Mouse (Mus musculus) testis, postnatal 14 days (tissue): Measurements from ENCODE around the gene Ptrhd1.
"Not testable (repeated sequence)": the region's sequence is repeated elsewhere in the genome, so short reads cannot be mapped to it uniquely, and the experiment has no call there.

Source experiments
- DNase-seq: peaks from one replicate; pipeline ENCODE4 v3.0.0; 2021; ENCODE audit warnings: low spot score

Gene Ptrhd1

DNA sequence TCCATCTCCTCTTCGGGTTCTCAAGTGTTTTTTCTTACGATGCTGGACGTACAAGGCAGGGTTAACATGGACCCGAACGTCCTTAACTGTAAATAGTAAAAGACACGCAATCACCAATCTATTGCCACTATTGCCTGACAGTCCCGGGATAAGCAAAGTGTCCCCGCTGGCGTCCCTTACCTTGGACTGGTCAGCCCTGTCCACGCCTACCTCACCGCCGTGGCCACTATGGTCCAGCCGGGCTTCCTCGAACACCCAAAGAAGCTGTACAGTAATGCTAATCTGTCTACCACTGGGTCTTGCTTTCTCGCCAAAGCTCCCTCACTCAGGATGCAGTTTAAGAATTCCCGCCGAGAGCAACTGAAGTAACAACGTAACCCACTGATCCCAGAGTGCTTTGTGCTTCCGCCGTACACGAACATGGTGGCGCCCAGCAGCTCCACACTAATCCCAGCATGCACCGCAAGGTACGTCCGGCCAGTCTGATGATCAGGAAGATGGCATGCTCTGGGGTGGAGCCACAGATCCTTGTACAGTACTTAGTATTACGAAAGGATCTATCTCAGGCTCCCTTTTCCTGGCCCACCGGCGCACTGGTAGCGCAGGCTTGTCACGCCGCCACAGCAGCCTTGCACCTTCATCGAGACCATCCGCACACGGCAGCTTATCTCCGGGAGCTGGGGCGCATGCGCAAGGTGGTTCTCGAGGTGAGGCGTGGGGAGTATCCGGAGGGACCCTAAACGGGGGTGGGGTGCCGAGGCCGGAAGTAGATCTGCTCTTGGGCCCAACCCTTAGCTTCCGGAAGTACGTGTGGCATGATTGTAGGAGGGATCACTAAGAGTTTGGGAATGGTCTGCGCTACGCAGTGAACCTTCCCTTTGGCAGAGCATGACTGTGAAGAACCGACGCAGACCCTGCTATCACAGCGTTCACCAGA, at the start of gene Ptrhd1, which contains the start of gene Cenpo:
Gene Ptrhd1, plus strand, starts transcription at position 456 of the 937 bp plus-strand sequence.
Gene Cenpo, minus strand, starts transcription at position 723 of the 937 bp plus-strand sequence.
- peak; percentile 93 for DNase-seq

DNA sequence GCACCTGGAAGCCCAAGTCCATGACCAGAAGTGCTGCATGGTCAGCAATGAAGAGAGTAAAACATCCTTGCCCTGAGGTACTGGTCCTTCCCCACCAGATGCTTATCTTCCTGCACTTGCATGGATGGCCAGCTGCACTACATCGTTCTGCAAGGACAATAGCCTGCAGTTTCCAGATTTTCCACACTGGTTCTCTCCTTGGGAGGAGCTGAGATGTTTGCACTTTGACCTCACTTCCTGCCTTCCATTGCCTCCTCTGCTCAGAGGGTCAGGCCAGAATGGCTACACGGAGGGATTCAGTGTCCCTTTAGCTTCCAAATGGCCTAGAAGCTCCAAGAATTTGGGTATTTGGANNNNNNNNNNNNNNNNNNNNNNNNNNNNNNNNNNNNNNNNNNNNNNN, 49.2 kb upstream of the Ptrhd1 start:
- no peak for DNase-seq

DNA sequence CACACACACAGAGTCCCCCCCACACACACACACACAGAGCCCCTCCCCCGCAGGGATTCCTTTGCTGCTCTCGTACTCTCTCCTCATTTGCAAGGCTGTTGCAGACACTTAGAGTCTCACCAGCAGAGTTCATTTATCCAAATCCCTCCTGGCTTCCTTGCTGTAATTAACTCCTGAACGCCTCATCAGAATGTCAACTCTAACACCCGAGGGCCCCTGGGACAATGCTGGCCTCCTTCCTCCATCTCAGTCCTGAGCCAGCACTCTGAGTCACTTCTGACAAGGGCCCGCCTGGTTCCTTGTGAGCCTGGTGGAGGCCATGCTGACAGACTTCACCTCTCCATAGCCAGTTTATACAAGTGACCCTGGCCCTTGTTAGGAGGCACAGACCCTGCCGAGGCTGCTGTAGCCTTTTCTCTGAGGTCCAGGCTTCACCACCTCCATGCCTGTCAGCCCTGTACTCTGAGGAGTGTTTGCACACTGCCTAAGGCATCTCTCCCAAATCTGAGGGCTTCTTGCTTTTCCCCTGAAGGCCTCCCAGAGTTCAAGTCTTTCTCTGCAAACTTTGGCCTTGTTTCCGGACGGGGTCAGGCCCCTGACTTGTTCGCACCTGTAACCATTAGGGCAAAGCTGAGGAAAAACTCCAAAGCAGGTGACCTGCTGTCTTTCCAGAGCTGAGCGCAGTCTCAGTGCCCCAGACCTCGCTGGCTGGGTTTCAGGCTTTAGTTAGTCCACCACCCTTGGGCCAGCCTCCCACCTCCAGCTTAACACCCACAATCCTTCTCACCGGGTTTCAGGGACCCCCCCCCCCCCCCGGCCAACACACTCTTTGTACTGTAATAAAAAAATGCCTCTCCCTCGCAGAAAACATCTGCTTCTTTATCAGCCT, 45.4 kb upstream of the Ptrhd1 start:
- DNase-seq = peak; percentile 41

DNA sequence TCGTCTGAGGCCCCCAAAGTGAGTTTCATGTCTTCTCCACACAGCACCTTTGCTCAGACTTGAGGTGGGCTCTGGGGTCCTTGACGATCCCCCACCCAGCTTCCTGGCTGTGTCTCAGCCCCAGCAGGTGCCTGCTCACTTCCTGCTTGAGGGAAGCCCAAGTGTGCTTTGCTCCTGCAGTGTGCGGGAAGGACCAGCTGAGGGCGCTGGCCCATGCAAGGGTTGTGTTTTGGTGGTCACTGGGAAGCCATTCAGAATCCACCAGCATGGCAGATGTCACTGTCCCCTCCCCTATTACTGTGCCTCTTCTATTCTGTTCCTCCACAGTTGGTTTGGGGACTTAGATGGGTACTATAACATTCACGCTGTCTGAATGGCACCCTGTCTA, 44.8 kb upstream of the Ptrhd1 start:
- DNase-seq = no peak

DNA sequence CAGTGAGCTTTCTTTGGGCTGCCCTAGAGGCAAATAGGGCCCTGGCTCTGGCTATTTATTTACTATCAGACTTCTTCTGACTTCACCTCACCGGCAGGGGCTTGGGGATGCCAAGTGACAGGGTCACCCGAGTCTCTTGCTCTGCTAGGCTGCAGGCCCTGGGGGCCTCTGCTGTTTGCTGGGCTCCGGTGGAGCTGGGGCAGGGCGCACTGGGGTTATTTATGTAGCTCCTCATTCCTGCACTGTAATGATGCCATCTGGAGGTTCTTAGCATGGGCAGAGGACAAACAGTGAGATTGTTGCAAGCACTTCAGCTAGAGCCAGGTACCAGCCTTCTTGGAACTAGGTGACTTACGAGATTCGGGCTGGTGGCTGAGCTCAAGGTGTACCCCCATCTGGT, 41.3 kb upstream of the Ptrhd1 start:
- DNase-seq = no peak

DNA sequence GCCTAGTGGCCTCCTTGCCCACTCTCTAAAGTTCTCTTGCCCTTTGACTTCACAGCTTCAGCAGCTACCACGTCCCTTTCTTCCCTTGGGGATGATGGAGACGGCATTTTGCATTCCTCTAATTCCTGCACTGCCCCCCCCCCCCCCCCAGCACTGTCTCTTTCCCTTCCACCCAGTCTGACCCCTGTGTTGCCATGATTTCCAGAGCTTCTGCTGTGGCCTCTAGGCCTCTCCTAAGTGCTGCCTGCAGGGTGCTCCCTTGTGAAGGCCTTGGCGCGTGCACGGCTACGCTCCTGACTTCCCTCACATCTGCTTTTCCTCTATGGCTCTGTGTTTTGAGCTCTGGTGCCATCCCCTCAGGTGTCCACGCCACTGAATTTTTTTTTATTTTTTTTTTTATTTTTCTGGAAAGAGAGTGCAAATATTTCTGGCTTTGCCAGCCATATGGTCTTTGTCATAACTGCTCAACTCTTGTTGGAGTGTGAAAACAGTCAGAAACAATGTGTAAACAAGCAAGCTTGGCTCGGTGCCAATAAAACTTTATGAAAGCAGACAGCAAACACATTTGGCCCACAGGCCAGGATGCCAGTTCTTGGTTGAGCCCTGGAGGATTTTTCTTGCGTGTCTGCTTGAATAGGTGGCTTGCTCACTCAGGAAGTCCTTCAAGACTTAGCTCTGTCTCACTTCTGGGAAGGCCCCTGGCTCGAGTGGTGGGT, 40.6 kb upstream of the Ptrhd1 start:
- DNase-seq = no peak

DNA sequence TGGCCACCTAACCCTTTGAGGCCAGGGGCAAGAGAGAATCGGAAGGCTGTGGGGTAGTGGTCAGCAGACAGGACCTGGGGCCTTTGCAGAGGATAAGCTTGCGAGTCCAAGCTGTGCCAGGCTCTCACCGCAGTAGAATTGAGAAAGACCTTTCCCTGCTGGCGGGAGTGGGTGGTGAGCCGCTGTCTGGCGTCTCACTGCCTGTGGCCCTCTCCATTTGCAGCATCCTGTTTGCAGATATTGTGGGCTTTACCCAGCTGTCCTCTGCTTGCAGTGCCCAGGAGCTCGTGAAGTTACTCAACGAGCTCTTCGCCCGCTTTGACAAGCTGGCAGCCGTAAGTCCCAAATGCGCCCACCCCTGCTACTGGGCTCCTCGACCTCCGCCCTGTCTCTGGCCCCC, 39.2 kb upstream of the Ptrhd1 start:
- DNase-seq = no peak

DNA sequence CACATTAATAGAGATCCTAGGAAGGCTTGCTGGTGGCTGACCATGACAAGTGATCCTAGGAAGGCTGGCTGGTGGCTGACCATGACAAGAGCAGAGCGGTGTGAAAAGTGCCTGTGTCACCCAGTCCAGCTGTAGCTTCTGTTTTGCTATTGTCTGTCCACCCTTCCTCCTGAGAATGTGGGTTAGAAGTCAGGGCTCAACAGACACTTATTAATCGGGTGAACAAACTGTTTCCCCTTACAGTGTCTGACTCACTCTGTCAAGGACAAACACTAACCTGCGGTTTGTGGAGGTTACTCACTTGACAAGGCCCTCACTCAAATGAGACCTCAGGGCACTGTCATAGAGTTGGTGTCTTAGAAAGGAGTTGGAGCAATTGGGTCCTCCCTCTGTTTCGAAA, 35.1 kb upstream of the Ptrhd1 start:
- no peak for DNase-seq

DNA sequence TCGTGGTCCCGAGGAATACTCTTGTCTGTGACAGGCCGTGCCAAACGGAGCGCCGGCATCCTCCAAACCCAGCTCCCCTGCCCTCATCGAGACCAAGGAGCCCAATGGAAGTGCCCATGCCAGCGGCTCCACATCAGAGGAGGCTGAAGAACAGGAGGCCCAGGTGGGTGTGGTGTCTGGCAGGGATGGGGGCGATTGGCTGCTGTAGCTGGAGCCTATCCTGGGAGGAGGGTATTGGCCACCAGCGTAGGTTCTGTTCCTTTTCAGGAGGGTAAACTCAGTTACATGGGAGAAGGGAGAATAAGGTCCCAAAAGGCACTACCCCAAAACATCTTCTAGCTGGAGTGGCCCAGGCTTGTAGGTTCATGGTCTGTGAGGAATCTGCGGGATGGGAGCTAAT, 34.6 kb upstream of the Ptrhd1 start:
- no peak for DNase-seq

DNA sequence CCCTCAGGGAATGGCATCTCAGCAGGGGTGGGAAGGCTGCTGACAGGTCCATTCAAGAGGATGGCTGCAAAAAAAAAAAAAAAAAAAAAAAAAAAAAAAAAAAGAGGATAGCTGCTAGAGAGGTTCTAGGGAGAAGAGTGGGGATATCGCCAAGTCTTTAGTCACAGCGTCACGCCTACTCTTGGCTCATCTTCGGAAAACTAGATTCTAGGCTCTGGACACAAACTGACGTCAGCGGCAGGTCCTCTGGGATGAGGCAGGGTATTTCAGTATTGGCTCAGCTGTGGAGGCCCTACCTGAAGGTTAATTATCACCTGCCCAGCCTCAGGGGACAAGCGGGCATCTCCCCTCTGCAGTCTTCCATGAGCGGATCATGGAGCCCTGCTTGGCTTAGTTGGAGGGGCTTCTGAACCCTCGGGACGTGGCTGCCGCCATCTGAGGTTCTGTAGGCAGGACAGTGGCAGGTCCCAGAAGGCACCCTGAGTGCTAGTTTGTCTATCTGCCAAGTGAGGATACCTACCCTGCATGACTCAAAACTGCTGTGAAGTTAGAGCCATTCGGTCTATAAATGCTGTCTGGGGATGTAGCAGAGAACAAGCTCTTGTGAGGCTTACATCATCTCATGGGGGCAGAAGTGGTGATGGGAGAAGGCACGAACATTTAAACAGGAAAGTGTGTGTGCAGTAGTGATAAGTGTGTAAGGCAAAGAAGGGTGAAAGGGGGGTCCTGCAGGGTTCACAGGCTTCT, 32.2 kb upstream of the Ptrhd1 start:
- no peak for DNase-seq

DNA sequence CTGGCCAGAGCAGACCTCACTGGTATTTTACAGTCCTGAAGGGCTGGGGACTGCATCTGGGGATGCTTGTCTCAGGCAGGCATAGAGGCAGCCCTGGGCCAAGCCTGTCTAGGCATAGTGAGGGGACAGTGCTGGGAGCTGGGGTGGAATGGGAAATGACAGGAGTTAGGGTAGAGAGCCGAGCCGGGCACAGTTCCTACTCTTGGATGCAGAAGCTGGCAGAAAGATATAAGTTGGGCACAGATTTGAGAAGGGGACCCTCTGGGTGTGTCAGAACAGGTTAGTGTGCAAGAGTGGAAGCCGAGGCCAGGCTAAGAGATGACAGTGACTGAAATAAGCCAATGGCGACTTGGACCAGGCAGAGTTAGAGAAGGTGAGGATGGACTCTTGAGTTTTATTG, 31.6 kb upstream of the Ptrhd1 start:
- DNase-seq = no peak

DNA sequence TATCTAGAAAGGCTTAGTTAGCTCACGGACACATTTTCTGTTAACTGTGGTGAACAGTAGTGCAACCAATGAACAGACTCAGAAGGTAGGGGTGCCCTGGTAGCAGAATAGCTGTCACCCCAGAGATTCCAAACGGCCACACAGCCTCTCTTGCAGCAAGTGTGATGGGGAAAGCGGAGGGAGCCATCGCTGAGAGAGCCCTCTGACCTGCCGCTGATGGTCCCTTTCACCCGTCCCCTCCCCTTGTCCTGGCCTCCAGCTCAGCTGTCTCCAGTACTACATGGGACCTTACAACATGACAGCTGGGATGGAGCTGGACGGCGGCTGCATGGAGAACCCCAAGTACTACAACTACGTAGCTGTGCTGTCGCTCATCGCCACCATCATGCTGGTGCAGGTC, 27.7 kb upstream of the Ptrhd1 start:
- no peak for DNase-seq

DNA sequence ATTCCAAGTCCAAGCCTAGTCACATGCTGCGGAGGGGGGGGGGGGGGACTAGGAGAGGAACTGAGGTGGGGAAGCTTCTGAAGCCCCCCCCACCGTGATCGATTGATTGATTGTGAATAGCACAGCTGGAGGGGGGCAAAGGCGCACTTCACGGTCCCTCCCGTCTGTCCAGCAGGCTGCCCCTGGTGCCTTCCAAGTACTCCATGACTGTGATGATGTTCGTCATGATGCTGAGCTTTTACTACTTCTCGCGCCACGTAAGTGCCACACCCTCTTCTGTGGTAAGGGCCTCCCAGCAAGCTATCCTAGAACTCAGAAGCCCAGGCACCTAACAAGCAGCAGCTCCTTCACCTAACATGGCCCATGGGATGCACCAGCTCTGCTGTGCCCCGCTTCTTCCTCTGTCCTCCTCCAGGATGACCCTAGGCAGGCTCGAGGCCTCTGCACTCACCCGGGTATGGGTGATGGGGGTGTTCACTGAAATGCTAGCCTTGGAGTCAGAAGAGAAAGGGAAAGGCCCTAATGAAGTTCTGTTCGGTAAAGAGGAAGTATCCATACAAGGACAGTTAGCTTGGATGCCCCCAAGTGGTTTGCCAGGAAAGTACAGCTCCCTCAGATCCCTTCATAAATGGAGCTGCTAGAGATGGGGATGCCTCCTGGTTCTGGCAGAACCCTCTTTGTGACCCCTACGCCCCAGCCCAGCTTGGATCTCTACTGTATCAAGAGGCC, 25.3 kb upstream of the Ptrhd1 start:
- no peak for DNase-seq

DNA sequence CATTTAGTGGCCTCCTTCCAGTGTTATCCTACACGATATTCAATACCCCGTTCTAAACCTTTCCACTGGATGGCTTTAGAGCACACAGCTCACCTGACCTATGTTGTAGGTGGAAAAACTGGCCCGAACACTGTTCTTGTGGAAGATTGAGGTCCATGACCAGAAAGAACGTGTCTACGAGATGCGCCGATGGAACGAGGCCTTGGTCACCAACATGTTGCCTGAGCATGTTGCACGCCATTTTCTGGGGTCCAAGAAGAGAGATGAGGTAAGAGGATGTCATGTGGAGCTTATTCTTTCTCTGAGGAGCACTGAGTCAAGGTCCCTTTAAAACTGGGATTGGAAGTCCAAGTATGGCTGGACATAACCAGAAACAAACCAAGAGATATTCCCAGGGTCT, 24.6 kb upstream of the Ptrhd1 start:
- no peak for DNase-seq

DNA sequence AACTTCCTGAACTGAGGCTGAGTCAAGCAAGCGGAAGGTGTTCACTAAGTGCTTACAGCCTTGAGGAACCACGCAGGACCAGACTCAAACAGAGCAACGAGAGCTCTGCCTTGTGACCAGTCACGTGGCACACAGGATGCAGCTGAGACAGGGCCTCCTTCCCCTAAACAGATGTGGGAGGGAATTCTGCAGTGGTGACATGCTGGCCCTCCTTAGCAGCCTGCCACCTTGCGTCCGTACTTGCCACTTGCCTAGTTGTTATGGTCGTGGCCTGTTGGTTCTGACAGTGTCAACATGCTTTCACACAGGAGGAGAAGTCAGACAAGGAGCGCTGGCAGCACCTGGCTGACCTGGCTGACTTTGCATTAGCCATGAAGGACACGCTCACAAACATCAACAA, 22.7 kb upstream of the Ptrhd1 start:
- DNase-seq = no peak

DNA sequence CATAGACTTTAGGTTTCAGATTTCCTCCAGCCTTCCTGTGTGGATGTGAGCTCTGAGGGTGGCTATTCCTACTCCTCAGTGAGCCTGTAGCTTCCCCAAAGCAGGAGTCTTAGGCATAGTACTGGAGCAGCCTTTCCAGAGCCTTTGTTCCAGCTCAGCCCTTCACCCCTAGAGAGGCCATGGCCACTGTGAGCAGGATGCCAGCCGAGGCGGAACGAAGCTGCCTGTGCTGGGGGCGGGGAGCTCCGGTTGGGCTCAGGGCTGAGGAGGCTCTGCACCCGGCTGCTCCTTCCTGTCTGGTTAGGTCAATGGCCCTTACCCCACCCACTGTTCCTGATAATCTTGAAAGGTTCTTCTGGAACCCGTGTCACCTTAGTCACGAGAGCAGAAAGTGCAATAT, 20.9 kb upstream of the Ptrhd1 start:
- peak; percentile 62 for DNase-seq

DNA sequence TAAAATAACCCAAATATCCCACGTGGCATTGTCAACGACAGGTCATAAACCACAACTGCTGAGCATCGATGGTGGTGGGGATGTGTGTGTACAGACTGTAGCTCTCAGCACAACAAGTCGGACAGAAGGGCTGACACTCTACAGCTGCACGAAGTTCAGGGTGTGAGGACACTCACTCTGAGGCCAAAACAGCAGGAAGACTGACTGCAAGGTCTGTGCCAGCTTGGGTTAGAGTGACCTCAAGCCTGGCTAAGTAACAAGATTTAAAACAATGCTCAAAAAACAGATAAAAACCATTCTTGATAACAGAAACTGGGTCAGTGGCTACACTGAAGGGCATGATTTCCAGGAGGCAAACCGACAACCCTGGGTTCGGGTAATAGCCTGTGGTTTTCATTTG, 3.7 kb upstream of the Ptrhd1 start:
- DNase-seq = no peak

DNA sequence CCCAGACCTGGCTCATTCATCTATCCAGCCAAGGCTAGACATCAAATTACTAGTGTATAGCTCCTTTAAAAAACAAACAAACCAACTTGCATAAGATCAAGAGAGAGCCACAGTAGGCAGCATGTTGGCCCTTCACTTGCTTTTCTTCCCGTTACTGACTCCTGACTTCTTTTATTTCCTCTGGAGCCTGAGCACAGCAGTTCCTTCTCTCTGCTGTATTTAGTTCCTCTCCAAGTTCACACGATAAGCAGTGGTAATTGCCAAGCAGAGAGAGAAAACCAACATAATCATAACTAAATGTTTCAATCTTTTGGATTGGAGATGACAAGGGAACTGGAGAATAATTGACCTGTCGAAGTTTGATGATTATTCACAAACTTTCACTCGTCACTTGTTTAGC, 1.1 kb upstream of the Ptrhd1 start:
- no peak for DNase-seq

DNA sequence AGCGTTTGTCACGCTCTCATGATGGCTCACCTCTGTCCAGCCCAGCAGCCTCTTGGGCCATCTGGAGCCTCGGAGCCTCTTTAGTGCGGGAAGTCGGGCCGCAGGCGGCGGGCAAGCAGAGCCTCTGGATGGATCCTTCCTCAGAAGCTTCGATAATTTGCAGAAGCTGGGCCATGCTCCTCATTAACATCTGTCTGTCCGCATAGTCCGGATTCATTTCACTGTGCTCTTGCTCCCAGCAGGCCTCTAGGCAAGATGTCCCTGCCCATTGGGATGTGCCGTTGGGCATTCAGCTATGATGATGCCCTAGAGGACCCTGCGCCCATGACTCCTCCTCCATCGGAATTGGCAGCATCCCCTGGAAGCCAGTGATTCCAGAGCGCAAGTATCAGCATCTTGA, 3.7 kb downstream of the Ptrhd1 start:
- DNase-seq = no peak

DNA sequence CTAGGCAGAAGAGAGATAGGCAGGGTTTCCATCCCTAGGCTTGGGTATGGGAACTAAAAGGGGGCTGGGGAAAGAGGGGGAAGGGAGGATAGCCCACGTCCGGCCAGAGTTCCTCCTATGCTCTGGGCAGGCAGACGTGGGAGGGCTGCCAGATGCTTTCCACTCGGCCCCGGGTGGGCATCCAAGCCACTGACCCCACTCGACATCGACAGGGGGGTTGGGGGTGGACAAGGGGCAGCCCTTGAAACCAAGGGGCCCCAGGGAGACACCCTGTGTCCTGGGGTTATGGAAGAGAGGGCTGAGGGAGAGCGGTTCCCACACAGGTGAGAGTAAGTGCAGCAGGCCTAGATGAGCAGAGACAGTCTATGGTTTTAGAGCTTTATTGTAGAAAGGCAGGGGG, 6.5 kb downstream of the Ptrhd1 start:
- not testable (repeated sequence) for DNase-seq

DNA sequence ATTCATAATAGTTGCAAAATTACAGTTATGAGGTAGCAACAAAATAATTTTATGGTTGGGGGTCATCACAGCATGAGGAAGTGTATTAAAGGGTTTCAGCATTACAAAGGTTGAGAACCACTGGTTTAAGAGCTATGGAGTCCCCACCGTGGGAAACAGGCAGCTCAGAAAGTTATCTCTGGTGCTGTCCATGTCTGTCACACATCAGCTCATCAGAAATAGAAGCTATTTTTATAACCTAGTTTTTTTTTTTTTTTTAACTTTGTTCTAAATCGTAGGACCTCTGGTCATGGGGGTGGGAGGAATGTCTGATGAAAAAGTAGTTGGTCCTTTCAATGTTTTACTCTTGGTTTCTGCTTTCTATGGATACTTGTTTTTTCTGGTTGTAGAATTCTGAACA, 10.0 kb downstream of the Ptrhd1 start:
- no peak for DNase-seq
